Mouse (Mus musculus) forebrain, embryonic 11.5 days (tissue): ENCODE results near the gene Stxbp3. TPM values are rescaled to one million over a fixed set of nuclear protein-coding genes. Genes with fewer than 3 reads are reported as not detected.

ENCODE experiments used
- ATAC-seq: fragments of 200-750 bp; cut with Nextera tagmentation; replicated peaks from 2 replicates; pipeline ENCODE4 v1.8.0; 2017; ENCODE audit warnings: moderate TSS enrichment; ENCODE audit not compliant: low FRiP score
- DNase-seq: peaks from one replicate; pipeline ENCODE4 v3.0.0-alpha.2; 2017; ENCODE audit warnings: low spot score
- H3K27ac ChIP-seq: fragments of 300-500 bp; sonication (generic); 2 replicates; pipeline ENCODE4 v1.5.1; 2014; ENCODE audit warnings: low read depth, low read length
- H3K27me3 ChIP-seq: fragments of 300-500 bp; sonication (generic); 2 replicates; pipeline ENCODE4 v1.6.1; 2014; ENCODE audit warnings: mild to moderate bottlenecking, low read length, mixed read lengths; ENCODE audit not compliant: control insufficient read depth, insufficient read depth
- H3K36me3 ChIP-seq: fragments of 300-500 bp; sonication (generic); 2 replicates; pipeline ENCODE4 v1.6.1; 2014; ENCODE audit warnings: mild to moderate bottlenecking, low read length, moderate library complexity, mixed read lengths; ENCODE audit not compliant: control insufficient read depth, insufficient read depth
- H3K4me1 ChIP-seq: fragments of 300-500 bp; sonication (generic); replicated peaks from 2 replicates; pipeline ENCODE4 v1.6.1; 2014; ENCODE audit warnings: low read length, mixed read lengths; ENCODE audit not compliant: control insufficient read depth, insufficient read depth
- H3K4me2 ChIP-seq: fragments of 300-500 bp; sonication (generic); 2 replicates; pipeline ENCODE4 v1.6.1; 2014; ENCODE audit warnings: low read depth, mild to moderate bottlenecking, low read length, moderate library complexity, mixed read lengths; ENCODE audit not compliant: severe bottlenecking
- H3K4me3 ChIP-seq: fragments of 300-500 bp; sonication (generic); 2 replicates; pipeline ENCODE4 v1.5.1; 2014; ENCODE audit warnings: low read depth, low read length
- H3K9ac ChIP-seq: fragments of 300-500 bp; sonication (generic); 2 replicates; pipeline ENCODE4 v1.6.1; 2014; ENCODE audit warnings: low read length
- H3K9me3 ChIP-seq: fragments of 300-500 bp; sonication (generic); 2 replicates; pipeline ENCODE4 v1.6.1; 2016; ENCODE audit warnings: low read length, mixed read lengths; ENCODE audit not compliant: control insufficient read depth
- WGBS: fragments of 180-500 bp; shearing (Covaris S2); extraction: QIAGEN DNeasy Blood & Tissue Kit; methylation state at CpG from one replicate; pipeline ENCODE4 v1.1.7; 2014; 5-methylcytosine and 5-hydroxymethylcytosine counted together
- polyA plus RNA-seq: library from polyadenylated mRNA; unstranded; fragments of >200 nt; fragmentation: Nextera tagmentation; extraction: Ambion mirVana; gene quantifications from 2 replicates; pipeline ENCODE4 v1.2.1, GENCODE M21; 2014

Stxbp3 gene
- polyA plus RNA-seq, 1 experiment from 2014 or later = 22.5 TPM

DNA sequence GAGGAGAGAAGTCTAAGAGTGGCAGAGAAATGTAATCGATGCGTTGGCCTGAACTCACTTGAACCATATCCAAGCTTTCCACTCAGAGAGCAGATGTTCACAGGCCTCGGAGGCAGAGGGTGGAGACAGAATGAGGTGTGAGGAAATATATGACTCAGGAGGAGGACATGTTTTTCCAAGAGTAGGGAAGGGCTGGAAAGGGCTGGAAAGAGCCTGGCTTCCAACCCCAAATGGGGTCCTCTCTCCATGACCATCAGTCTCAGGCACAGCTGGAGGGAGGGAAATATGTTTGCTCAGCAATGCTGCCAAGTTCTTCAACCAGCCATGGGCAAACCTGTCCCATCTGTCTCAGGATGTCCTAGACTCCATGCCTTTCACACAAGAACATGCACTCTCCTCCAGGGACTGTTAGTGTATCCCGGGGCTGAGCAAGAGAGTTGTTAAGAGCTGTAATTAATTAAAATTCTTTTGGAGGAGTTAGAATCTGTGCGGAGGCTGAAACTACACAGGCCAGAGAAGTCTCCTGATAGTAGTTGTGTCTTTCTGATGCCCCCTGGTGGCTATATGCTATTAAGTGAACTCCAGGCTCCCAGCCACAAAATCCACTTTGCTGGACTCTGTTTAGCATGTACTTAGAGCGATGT lies 69.5 kb downstream of the Stxbp3 start:
- Histone ChIP-seq H3K4me3 (no peak overlapping the region), H3K36me3 (no peaks in the 10 kb centered on the region), H3K4me1 (no peaks in the 10 kb centered on the region), H3K9me3 (no peaks in the 10 kb centered on the region), H3K9ac (no peak overlapping the region), H3K27ac (no peak overlapping the region), H3K27me3 (no peaks in the 10 kb centered on the region), H3K4me2 (no peak overlapping the region)
- DNase-seq (peak; percentile 63), ATAC-seq (peak; percentile 64)
- 50% methylated on average over 6 of the region's 6 CpGs for WGBS

DNA sequence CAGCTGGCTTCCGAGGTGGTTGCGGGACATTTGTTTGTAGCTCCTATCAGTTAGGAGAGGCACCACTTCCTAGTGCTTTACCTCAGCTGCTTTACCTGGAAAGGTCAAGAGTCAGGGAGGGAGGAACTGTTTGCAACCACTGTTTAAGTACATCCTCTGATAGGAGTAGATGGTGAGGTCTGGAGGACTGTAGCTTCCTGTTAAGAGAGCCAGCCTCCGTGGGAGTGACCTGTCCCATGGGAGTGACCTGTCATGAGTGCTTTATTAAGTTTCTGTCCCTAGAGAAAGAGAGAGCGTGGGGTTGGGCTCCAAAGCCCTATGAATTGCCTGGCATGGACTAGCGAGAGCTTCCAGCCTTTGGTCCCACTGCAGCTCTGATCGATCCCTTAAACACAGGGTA lies 70.8 kb downstream of the Stxbp3 start:
- H3K9me3 ChIP-seq = no peaks in the 10 kb centered on the region
- no peak overlapping the region for H3K27ac ChIP-seq
- no peak overlapping the region for H3K4me2 ChIP-seq
- no peaks in the 10 kb centered on the region for H3K36me3 ChIP-seq
- H3K4me3 ChIP-seq = no peak overlapping the region
- H3K27me3 ChIP-seq = no peaks in the 10 kb centered on the region
- ATAC-seq (no peak), DNase-seq (no peak)
- H3K4me1 ChIP-seq = no peaks in the 10 kb centered on the region
- H3K9ac ChIP-seq = no peak overlapping the region
- 90% methylated on average over 6 of the region's 6 CpGs for WGBS

DNA sequence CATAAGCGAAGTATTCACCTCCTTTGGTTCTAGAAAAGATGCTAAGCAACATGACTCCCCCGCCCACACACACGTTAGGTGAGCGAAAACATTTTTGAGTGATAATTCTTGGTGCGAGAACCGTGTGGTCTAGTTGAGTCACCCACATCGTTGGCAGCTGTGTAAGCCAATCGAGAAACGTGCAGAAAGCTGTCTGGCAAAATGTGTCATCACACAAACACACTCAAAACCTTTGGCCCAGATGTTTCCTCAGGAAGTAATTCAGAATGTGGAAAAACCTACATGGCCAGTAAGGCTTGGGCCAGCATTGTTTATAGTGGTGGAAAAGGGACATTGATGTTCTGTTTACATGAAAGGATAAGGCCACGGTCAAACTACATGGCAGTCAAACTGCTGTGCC lies 72.9 kb downstream of the Stxbp3 start:
- ATAC-seq = no peak
- no peaks in the 10 kb centered on the region for H3K36me3 ChIP-seq
- H3K27ac ChIP-seq = no peak overlapping the region
- no peak overlapping the region for H3K4me3 ChIP-seq
- 91% methylated on average over 10 of the region's 10 CpGs for WGBS
- H3K27me3 ChIP-seq = no peaks in the 10 kb centered on the region
- no peak for DNase-seq
- no peak overlapping the region for H3K9ac ChIP-seq
- no peaks in the 10 kb centered on the region for H3K4me1 ChIP-seq
- H3K9me3 ChIP-seq = no peaks in the 10 kb centered on the region
- H3K4me2 ChIP-seq = no peak overlapping the region

DNA sequence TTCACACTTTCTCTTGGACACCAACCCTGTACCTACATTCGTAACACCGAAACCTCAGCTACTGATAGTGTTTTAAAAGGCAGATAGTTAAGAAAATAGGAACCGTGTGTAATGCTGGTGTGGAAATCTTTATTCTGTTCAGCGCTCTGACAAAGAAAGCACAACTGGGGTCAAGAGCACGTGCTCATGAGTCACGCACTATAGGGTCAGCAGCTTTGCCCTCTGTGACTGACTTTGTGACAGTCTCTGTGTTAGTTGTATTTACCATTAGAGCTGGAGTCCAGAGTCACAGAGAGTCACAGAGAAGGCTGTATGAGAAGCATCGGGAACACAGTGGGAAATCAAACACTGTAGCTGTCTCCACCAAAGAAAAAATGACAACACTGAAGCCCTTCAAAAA lies 73.4 kb downstream of the Stxbp3 start:
- H3K4me3 ChIP-seq = no peak overlapping the region
- no peaks in the 10 kb centered on the region for H3K4me1 ChIP-seq
- no peak overlapping the region for H3K27ac ChIP-seq
- no peak for DNase-seq
- ATAC-seq = no peak
- H3K36me3 ChIP-seq = no peaks in the 10 kb centered on the region
- no peak overlapping the region for H3K9ac ChIP-seq
- no peak overlapping the region for H3K4me2 ChIP-seq
- WGBS = 90% methylated on average over 7 of the region's 7 CpGs
- no peaks in the 10 kb centered on the region for H3K9me3 ChIP-seq
- H3K27me3 ChIP-seq = no peaks in the 10 kb centered on the region

DNA sequence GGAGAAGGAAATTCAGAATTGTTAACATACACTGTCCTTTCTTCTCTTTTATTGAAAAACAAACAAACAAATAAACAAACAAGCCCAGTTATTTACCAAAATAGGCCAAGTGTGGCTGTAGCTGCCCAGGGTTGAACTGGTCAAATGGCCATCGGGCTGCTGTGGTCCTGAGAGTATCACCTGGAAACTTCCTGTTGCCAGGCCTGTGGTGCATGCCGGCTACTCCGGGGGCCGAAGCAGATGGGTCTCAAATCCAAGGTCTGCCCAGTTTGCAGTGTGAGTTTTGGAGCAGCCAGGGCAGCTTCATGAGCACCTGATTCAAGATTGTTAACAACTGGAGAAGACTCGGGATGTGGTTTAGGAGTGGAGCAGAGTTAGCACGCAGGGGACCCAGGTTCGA lies 74.8 kb downstream of the Stxbp3 start:
- DNase-seq = no peak
- H3K9ac ChIP-seq = no peak overlapping the region
- H3K36me3 ChIP-seq = no peaks in the 10 kb centered on the region
- no peak overlapping the region for H3K4me3 ChIP-seq
- H3K4me2 ChIP-seq = no peak overlapping the region
- ATAC-seq = no peak
- H3K27ac ChIP-seq = no peak overlapping the region
- H3K9me3 ChIP-seq = no peaks in the 10 kb centered on the region
- 83% methylated on average over 7 of the region's 7 CpGs for WGBS
- H3K27me3 ChIP-seq = no peaks in the 10 kb centered on the region
- no peaks in the 10 kb centered on the region for H3K4me1 ChIP-seq

DNA sequence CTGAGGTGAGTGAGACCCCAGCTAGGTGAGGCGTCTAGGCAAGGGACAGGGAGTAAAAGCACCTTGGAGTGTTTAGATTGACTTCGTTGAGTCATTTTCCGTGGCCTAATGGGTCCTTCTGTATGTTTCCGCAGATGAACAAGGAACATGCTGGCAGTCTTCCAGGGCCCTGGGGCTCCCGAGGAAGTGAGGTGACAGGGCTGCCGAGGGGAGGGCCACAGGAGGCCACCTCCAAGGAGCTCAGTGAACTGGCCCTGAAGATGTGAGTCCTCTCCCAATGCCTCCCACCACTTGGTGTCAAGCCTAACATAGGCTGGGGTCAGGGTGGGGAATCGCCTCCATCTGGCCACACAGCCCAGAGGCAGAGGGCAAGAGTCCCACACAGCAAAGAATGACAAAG lies 75.3 kb downstream of the Stxbp3 start:
- 74% methylated on average over 7 of the region's 7 CpGs for WGBS
- H3K9ac ChIP-seq = no peak overlapping the region
- H3K4me3 ChIP-seq = no peak overlapping the region
- no peaks in the 10 kb centered on the region for H3K9me3 ChIP-seq
- DNase-seq (no peak), ATAC-seq (no peak)
- H3K4me1 ChIP-seq = no peaks in the 10 kb centered on the region
- no peaks in the 10 kb centered on the region for H3K27me3 ChIP-seq
- no peak overlapping the region for H3K27ac ChIP-seq
- H3K36me3 ChIP-seq = no peaks in the 10 kb centered on the region
- no peak overlapping the region for H3K4me2 ChIP-seq

DNA sequence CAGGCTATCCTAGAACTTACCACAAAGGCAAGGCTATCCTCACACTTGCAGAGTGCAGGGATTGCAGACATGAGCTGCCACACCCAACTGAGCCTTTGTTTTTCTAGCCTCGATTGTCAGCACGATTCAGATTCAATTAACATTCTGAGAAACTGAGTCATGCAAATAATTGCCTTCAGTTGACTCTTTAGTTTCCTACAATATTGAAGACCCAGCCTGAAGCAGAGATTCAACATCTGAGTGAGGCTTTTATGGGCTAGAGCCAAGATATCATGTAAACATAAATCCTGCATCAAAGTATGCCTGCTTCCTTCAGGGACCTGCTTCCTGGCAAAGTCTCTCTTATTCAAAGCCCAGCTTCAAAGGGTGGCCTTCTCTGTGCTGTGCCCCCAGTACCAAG lies 76.6 kb downstream of the Stxbp3 start:
- Histone ChIP-seq H3K27me3 (no peaks in the 10 kb centered on the region), H3K36me3 (no peaks in the 10 kb centered on the region), H3K4me3 (no peak overlapping the region), H3K4me1 (no peaks in the 10 kb centered on the region), H3K9me3 (no peaks in the 10 kb centered on the region), H3K4me2 (no peak overlapping the region), H3K9ac (no peak overlapping the region), H3K27ac (no peak overlapping the region)
- WGBS = 75% methylated on average over 2 of the region's 2 CpGs
- no peak for ATAC-seq
- no peak for DNase-seq

DNA sequence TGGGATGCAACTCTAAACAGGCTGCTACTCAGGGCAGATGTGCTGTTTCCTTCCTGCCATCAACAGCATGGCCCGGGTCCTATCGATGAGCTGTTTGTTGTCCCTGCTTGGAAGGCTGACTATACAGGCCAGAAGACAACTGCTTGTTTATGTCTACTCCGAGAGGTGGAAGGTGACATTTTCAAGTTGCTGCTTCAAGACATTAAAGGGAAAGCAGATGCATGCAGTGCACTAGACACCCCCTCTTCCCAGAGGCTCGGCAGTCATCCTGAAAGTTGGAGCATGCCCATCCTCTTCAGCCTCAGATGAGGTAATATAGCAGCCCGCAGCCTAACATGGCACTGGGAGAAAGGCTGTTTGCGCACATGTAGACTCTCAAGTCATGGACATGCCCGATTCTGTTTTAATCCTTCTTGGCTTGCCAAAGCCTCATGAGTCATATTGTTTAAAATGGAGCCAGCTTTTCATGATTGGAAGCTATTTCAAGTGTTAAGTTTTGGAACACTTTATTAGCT lies 77.7 kb downstream of the Stxbp3 start:
- ATAC-seq (no peak), DNase-seq (no peak)
- 90% methylated on average over 7 of the region's 7 CpGs for WGBS
- no peaks in the 10 kb centered on the region for H3K36me3 ChIP-seq
- no peak overlapping the region for H3K4me2 ChIP-seq
- no peak overlapping the region for H3K27ac ChIP-seq
- no peaks in the 10 kb centered on the region for H3K9me3 ChIP-seq
- H3K9ac ChIP-seq = no peak overlapping the region
- no peaks in the 10 kb centered on the region for H3K4me1 ChIP-seq
- H3K4me3 ChIP-seq = no peak overlapping the region
- H3K27me3 ChIP-seq = no peaks in the 10 kb centered on the region
